Mouse (Mus musculus): ENCODE data around the gene Atxn1l.

GRCm38 (mm10) chr8:109778280-109778977 is 40.9 kb upstream of the Atxn1l start, which contains the start of gene Ap1g1:
- peak; percentile 79 for TF ChIP-seq EP300 (IDR thresholded peaks at IDR 0.05; ENCODE audit: low read depth)
- no peak for TF ChIP-seq CTCF (IDR thresholded peaks at IDR 0.05; ENCODE audit: low read depth)

Data from heart, postnatal 0 days (tissue).